Mouse (Mus musculus): ENCODE results near the gene Pate2.

The Pate2 gene

DNA sequence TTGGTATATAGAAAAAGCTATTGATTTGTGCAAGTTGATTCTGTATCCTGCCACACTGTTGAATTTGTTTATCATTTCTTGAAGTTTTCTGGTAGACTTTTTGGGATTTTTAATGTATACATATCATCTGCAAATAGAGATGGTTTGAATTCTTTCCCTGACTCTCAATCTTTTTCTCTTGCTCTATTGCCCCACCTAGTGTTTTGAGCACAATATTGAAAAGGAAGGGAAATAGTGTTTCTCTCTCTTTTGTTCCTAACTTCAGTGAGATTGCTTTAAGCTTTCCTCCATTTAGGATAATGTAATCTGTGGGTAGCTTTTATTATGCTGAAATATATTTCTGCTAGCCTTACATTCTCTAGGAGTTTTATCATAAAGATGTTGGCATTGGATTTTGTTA, 137.2 kb downstream of the Pate2 start:
- DNase-seq (ENCODE audit: extremely low spot score, low read depth, low spot score): no peak
